Mouse (Mus musculus) ES-E14 (cell line): ENCODE measurements around the gene Cisd1.

ENCODE experiments used
- CHD2 ChIP-seq: IDR thresholded peaks from 2 replicates; pipeline ENCODE4 v1.6.1; 2014; ENCODE audit warnings: mild to moderate bottlenecking, low read depth, low read length, inconsistent platforms
- HCFC1 ChIP-seq: IDR thresholded peaks from 2 replicates; pipeline ENCODE4 v1.6.1; 2012; ENCODE audit warnings: low read length, inconsistent platforms, borderline replicate concordance; ENCODE audit not compliant: insufficient read depth
- ZNF384 ChIP-seq: IDR thresholded peaks from 2 replicates; pipeline ENCODE4 v1.6.1; 2012; ENCODE audit warnings: low read depth, low read length, inconsistent platforms

GRCm38 (mm10) chr10:71389311-71389710, 44.6 kb upstream of the Cisd1 start:
- no peak for TF ChIP-seq HCFC1
- no peak for TF ChIP-seq CHD2
- TF ChIP-seq ZNF384, result no peak
